Mouse (Mus musculus) heart, embryonic 12.5 days (tissue): ENCODE measurements around the gene Rpl35a. TPM values are rescaled to one million over a fixed set of nuclear protein-coding genes. Genes with fewer than 3 reads are reported as not detected.
"Not testable (repeated sequence)": the region's sequence is repeated elsewhere in the genome, so short reads cannot be mapped to it uniquely, and the experiment has no call there.

Source experiments
- ATAC-seq: fragments of 200-750 bp; cut with Nextera tagmentation; 2 replicates; pipeline ENCODE4 v1.8.0; 2017; ENCODE audit warnings: moderate TSS enrichment, moderate library complexity; ENCODE audit not compliant: insufficient number of reproducible peaks, low FRiP score
- H3K27ac ChIP-seq: fragments of 300-500 bp; sonication (generic); 2 replicates; pipeline ENCODE4 v1.5.1; 2016; ENCODE audit warnings: mild to moderate bottlenecking, moderate library complexity; ENCODE audit not compliant: poor library complexity, severe bottlenecking
- H3K27me3 ChIP-seq: fragments of 300-500 bp; sonication (generic); replicated peaks from 2 replicates; pipeline ENCODE4 v1.6.1; 2016; ENCODE audit warnings: mild to moderate bottlenecking, moderate library complexity
- H3K36me3 ChIP-seq: fragments of 300-500 bp; sonication (generic); 2 replicates; pipeline ENCODE4 v1.6.1; 2016; ENCODE audit warnings: mild to moderate bottlenecking, moderate library complexity
- H3K4me1 ChIP-seq: fragments of 300-500 bp; sonication (generic); replicated peaks from 2 replicates; pipeline ENCODE4 v1.6.1; 2016; ENCODE audit warnings: mild to moderate bottlenecking
- H3K4me2 ChIP-seq: fragments of 300-500 bp; sonication (generic); 2 replicates; pipeline ENCODE4 v1.6.1; 2016; ENCODE audit warnings: mild to moderate bottlenecking, moderate library complexity
- H3K4me3 ChIP-seq: fragments of 300-500 bp; sonication (generic); 2 replicates; pipeline ENCODE4 v1.5.1; 2016; ENCODE audit warnings: mild to moderate bottlenecking
- H3K9ac ChIP-seq: fragments of 300-500 bp; sonication (generic); 2 replicates; pipeline ENCODE4 v1.6.1; 2016; ENCODE audit warnings: mild to moderate bottlenecking, moderate library complexity
- H3K9me3 ChIP-seq: fragments of 300-500 bp; sonication (generic); replicated peaks from 2 replicates; pipeline ENCODE4 v1.6.1; 2016; ENCODE audit warnings: mild to moderate bottlenecking, moderate library complexity
- WGBS: fragments of 180-500 bp; shearing (Covaris S2); methylation state at CpG from one replicate; pipeline ENCODE4 v1.1.7; 2016; 5-methylcytosine and 5-hydroxymethylcytosine counted together
- polyA plus RNA-seq: library from polyadenylated mRNA; unstranded; fragments of >200 nt; fragmentation: Nextera tagmentation; extraction: Ambion mirVana; gene quantifications from 2 replicates; pipeline ENCODE4 v1.2.1, GENCODE M21; 2016

The Rpl35a gene
- polyA plus RNA-seq, 1 experiment from 2014 or later, result 660 TPM

- peak; percentile 30; the same call in 1 of the 2 replicates for ATAC-seq
- Histone ChIP-seq H3K4me3 (peak overlapping the region; percentile 93), H3K36me3 (peaks cover 32% of the 10 kb centered on the region), H3K27me3 (no peaks in the 10 kb centered on the region), H3K27ac (peak overlapping the region; percentile 86), H3K9me3 (no peaks in the 10 kb centered on the region), H3K4me1 (peaks cover 13% of the 10 kb centered on the region), H3K4me2 (peak overlapping the region; percentile 72), H3K9ac (peak overlapping the region; percentile 97)
- under 1% methylated on average over 24 of the region's 24 CpGs for WGBS
Observed at GRCm38 (mm10) chr16:33056786-33057185, 533 bp downstream of the Rpl35a start.

- H3K9me3 ChIP-seq, result no peaks in the 10 kb centered on the region
- 86% methylated on average over 16 of the region's 16 CpGs for whole genome bisulfite sequencing
- no peak overlapping the region for H3K27ac ChIP-seq
- H3K9ac ChIP-seq, result peak overlapping the region; percentile 59
- H3K4me1 ChIP-seq, result peaks cover 17% of the 10 kb centered on the region
- no peaks in the 10 kb centered on the region for H3K27me3 ChIP-seq
- H3K36me3 ChIP-seq, result peaks cover 32% of the 10 kb centered on the region
- peak overlapping the region; percentile 49 for H3K4me2 ChIP-seq
- H3K4me3 ChIP-seq, result peak overlapping the region; percentile 16
- ATAC-seq, result no peak
Observed at GRCm38 (mm10) chr16:33058033-33058432, 1.8 kb downstream of the Rpl35a start.

GRCm38 (mm10) chr16:33058656-33059055 is 2.4 kb downstream of the Rpl35a start:
- not testable (repeated sequence) for H3K4me3 ChIP-seq, H3K9me3 ChIP-seq, H3K27me3 ChIP-seq, ATAC-seq, H3K4me2 ChIP-seq, H3K27ac ChIP-seq
- peaks cover 23% of the 10 kb centered on the region for H3K4me1 ChIP-seq
- 88% methylated on average over 9 of the region's 9 CpGs for WGBS
- H3K36me3 ChIP-seq, result peaks cover 32% of the 10 kb centered on the region
- H3K9ac ChIP-seq, result peak overlapping the region; percentile 59; the same call in 1 of the 2 replicates

- no peak for ATAC-seq
- H3K9me3 ChIP-seq, result no peaks in the 10 kb centered on the region
- no peaks in the 10 kb centered on the region for H3K27me3 ChIP-seq
- no peak overlapping the region for H3K9ac ChIP-seq
- no peak overlapping the region for H3K4me2 ChIP-seq
- H3K36me3 ChIP-seq, result peaks cover 32% of the 10 kb centered on the region
- H3K4me1 ChIP-seq, result peaks cover 26% of the 10 kb centered on the region
- 86% methylated on average over 1 of the region's 1 CpGs for WGBS
- no peak overlapping the region for H3K4me3 ChIP-seq
- no peak overlapping the region for H3K27ac ChIP-seq
Observed at GRCm38 (mm10) chr16:33059471-33059870, 3.2 kb downstream of the Rpl35a start.

GRCm38 (mm10) chr16:33060926-33061325 is 4.7 kb downstream of the Rpl35a start:
- WGBS, result 78% methylated on average over 2 of the region's 2 CpGs
- peaks cover 32% of the 10 kb centered on the region for H3K36me3 ChIP-seq
- peaks cover 23% of the 10 kb centered on the region for H3K4me1 ChIP-seq
- no peaks in the 10 kb centered on the region for H3K27me3 ChIP-seq
- no peak overlapping the region for H3K9ac ChIP-seq
- no peak overlapping the region for H3K27ac ChIP-seq
- no peaks in the 10 kb centered on the region for H3K9me3 ChIP-seq
- no peak overlapping the region for H3K4me3 ChIP-seq
- ATAC-seq, result no peak
- no peak overlapping the region for H3K4me2 ChIP-seq

GRCm38 (mm10) chr16:33061400-33061799 is 5.1 kb downstream of the Rpl35a start:
- no peak for ATAC-seq
- Histone ChIP-seq H3K4me3 (peak overlapping the region; percentile 80), H3K36me3 (peaks cover 32% of the 10 kb centered on the region), H3K4me2 (peak overlapping the region; percentile 78), H3K4me1 (peaks cover 23% of the 10 kb centered on the region), H3K9ac (0 out of 2 replicates have a peak overlapping the region, but pooled peaks have one; percentile 84), H3K27me3 (no peaks in the 10 kb centered on the region), H3K27ac (peak overlapping the region; percentile 89; the same call in 1 of the 2 replicates), H3K9me3 (no peaks in the 10 kb centered on the region)
- WGBS, result 41% methylated on average over 11 of the region's 11 CpGs

- peak within 1 kb of the TSS; percentile 84 for H3K9ac ChIP-seq
- H3K27ac ChIP-seq, result peak within 1 kb of the TSS; percentile 89
- peak within 1 kb of the TSS; percentile 78 for H3K4me2 ChIP-seq
- H3K9me3 ChIP-seq, result no peaks in the 10 kb centered on the region
- H3K4me1 ChIP-seq, result peaks cover 23% of the 10 kb centered on the region
- WGBS, result under 1% methylated on average over 62 of the region's 64 CpGs
- H3K36me3 ChIP-seq, result peaks cover 37% of the 10 kb centered on the region
- peak; percentile 98 for ATAC-seq
- peak within 1 kb of the TSS; percentile 80 for H3K4me3 ChIP-seq
- H3K27me3 ChIP-seq, result no peaks in the 10 kb centered on the region
Observed at GRCm38 (mm10) chr16:33062024-33062681, 5.9 kb downstream of the Rpl35a start, which contains the start of gene Lmln. Lmln (plus strand) TSS chr16:33062521.

GRCm38 (mm10) chr16:33062682-33063131 is 6.5 kb downstream of the Rpl35a start:
- H3K9ac ChIP-seq, result peak overlapping the region; percentile 84
- WGBS, result under 1% methylated on average over 35 of the region's 35 CpGs
- no peaks in the 10 kb centered on the region for H3K27me3 ChIP-seq
- H3K4me1 ChIP-seq, result peaks cover 23% of the 10 kb centered on the region
- H3K9me3 ChIP-seq, result no peaks in the 10 kb centered on the region
- H3K27ac ChIP-seq, result peak overlapping the region; percentile 71
- H3K4me2 ChIP-seq, result peak overlapping the region; percentile 78
- ATAC-seq, result peak; percentile 80
- peaks cover 37% of the 10 kb centered on the region for H3K36me3 ChIP-seq
- peak overlapping the region; percentile 80 for H3K4me3 ChIP-seq

- peak overlapping the region; percentile 80 for H3K4me3 ChIP-seq
- H3K36me3 ChIP-seq, result peaks cover 33% of the 10 kb centered on the region
- peak overlapping the region; percentile 78 for H3K4me2 ChIP-seq
- WGBS, result 15% methylated on average over 7 of the region's 7 CpGs
- no peaks in the 10 kb centered on the region for H3K27me3 ChIP-seq
- no peaks in the 10 kb centered on the region for H3K9me3 ChIP-seq
- no peak for ATAC-seq
- H3K9ac ChIP-seq, result peak overlapping the region; percentile 84
- no peak overlapping the region for H3K27ac ChIP-seq
- peaks cover 19% of the 10 kb centered on the region for H3K4me1 ChIP-seq
Observed at GRCm38 (mm10) chr16:33063267-33063666, 7.0 kb downstream of the Rpl35a start.

GRCm38 (mm10) chr16:33064636-33065035 is 8.4 kb downstream of the Rpl35a start:
- 76% methylated on average over 9 of the region's 9 CpGs for WGBS
- no peak overlapping the region for H3K4me3 ChIP-seq
- H3K27ac ChIP-seq, result no peak overlapping the region
- no peak for ATAC-seq
- no peaks in the 10 kb centered on the region for H3K9me3 ChIP-seq
- H3K4me1 ChIP-seq, result peaks cover 16% of the 10 kb centered on the region
- H3K27me3 ChIP-seq, result no peaks in the 10 kb centered on the region
- H3K4me2 ChIP-seq, result no peak overlapping the region
- no peak overlapping the region for H3K9ac ChIP-seq
- peaks cover 25% of the 10 kb centered on the region for H3K36me3 ChIP-seq

- no peak overlapping the region for H3K4me3 ChIP-seq
- H3K9me3 ChIP-seq, result no peaks in the 10 kb centered on the region
- no peaks in the 10 kb centered on the region for H3K4me1 ChIP-seq
- H3K27ac ChIP-seq, result no peak overlapping the region
- no peak overlapping the region for H3K9ac ChIP-seq
- H3K36me3 ChIP-seq, result peaks cover 39% of the 10 kb centered on the region
- no peak overlapping the region for H3K4me2 ChIP-seq
- H3K27me3 ChIP-seq, result no peaks in the 10 kb centered on the region
- ATAC-seq, result no peak
Observed at GRCm38 (mm10) chr16:33070928-33071327, 14.7 kb downstream of the Rpl35a start.
